Mouse (Mus musculus) liver, postnatal 0 days (tissue): Measurements from ENCODE around the gene Clstn1.

ENCODE experiments used
- CTCF ChIP-seq: sonication (generic); IDR thresholded peaks from 2 replicates; pipeline ENCODE4 v1.5.1; 2016; ENCODE audit warnings: antibody characterized with exemption, low read depth
- EP300 ChIP-seq: IDR thresholded peaks from 2 replicates; pipeline ENCODE4 v1.6.1; 2016; ENCODE audit warnings: antibody characterized with exemption, low read depth, mild to moderate bottlenecking

GRCm38 (mm10) chr4:149603860-149604259, 17.6 kb downstream of the Clstn1 start:
- no peak for TF ChIP-seq CTCF
- no peak for TF ChIP-seq EP300
